ENCODE assay signal across 11 mouse cellular contexts in the genomic region with DNA sequence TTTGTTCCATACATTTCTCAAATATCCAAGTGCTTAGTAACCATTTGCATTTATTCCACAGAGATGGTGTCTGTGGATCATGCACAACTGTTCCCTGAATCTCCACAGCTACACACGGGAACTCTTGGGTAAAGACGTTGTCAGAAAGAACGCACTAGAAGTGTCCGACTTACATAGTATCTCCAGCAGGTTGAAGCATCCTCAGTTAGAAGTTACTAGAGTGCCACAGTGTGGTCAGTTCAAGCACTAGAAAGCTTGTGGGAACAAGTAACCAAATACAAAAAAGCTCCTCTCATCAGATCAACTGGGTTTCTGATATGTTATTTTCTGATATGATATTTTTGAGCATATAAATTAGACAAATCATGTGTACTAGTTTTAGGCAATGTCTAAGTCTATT.
DNase-seq lines count a peak whose midpoint lies in the region; ATAC-seq and TF ChIP-seq lines count a peak whose summit lies in the region.
"Had no signal": no experiment of that assay in that cellular context is flagged by ENCODE, and none has a peak within 500 bp of the region (broad histone marks: within the 10 kb centered on the region; RNA-seq: fewer than 3 reads in every experiment).

No protein-coding gene starts in this region.

- H3K9me3 ChIP-seq in forebrain, embryonic 14.5 days (replicated peaks; ENCODE audit: control insufficient read depth, low read length) = no peaks in the 10 kb centered on the region
- H3K9me3 ChIP-seq in forebrain, embryonic 10.5 days = no peaks in the 10 kb centered on the region; the same call in 1 of the 2 replicates
- H3K9me3 ChIP-seq in limb, embryonic 13.5 days = no peaks in the 10 kb centered on the region
- H3K9me3 ChIP-seq in limb, embryonic 10.5 days (replicated peaks) = no peaks in the 10 kb centered on the region
- no peaks in the 10 kb centered on the region for H3K9me3 ChIP-seq in midbrain, postnatal 0 days (ENCODE audit: low read length)
- H3K9me3 ChIP-seq: neural tube, embryonic 13.5 days had no signal

- H3K4me2 ChIP-seq in forebrain, embryonic 14.5 days (ENCODE audit: low read length) = no peak overlapping the region
- H3K4me2 ChIP-seq in limb, embryonic 13.5 days (replicated peaks) = no peak overlapping the region
- H3K4me2 ChIP-seq in midbrain, postnatal 0 days (ENCODE audit: low read depth, low read length, poor library complexity, severe bottlenecking) = no peak overlapping the region
- H3K4me2 ChIP-seq: neural tube, embryonic 13.5 days had no signal

- peak; percentile 74 for DNase-seq in forebrain, embryonic 14.5 days (ENCODE audit: low spot score)
- DNase-seq in forebrain, embryonic 10.5 days (ENCODE audit: extremely low spot score, low spot score) = no peak
- no peak for DNase-seq in limb, embryonic 10.5 days (ENCODE audit: low spot score)
- peak; percentile 39 for DNase-seq in brain, embryonic 18.5 days (ENCODE audit: low read depth, low spot score)
- peak; percentile 82 for DNase-seq in midbrain, postnatal 0 days (ENCODE audit: low spot score)
- DNase-seq in lung, postnatal 10 days = no peak
- no peak for DNase-seq in spleen, adult 18-20 months
- DNase-seq: kidney, postnatal 14 days had no signal

- no peak overlapping the region for H3K27ac ChIP-seq in forebrain, embryonic 14.5 days (ENCODE audit: low read depth, low read length)
- no peak overlapping the region for H3K27ac ChIP-seq in forebrain, embryonic 10.5 days
- no peak overlapping the region for H3K27ac ChIP-seq in limb, embryonic 13.5 days
- H3K27ac ChIP-seq in limb, embryonic 10.5 days = no peak overlapping the region
- H3K27ac ChIP-seq in midbrain, postnatal 0 days (ENCODE audit: low read depth, low read length) = no peak overlapping the region
- H3K27ac ChIP-seq: neural tube, embryonic 13.5 days had no signal

- peak; percentile 83 for TF ChIP-seq CTCF in midbrain, postnatal 0 days (IDR thresholded peaks at IDR 0.05)

- H3K9ac ChIP-seq in forebrain, embryonic 14.5 days (ENCODE audit: low read length) = no peak overlapping the region
- no peak overlapping the region for H3K9ac ChIP-seq in limb, embryonic 13.5 days
- no peak overlapping the region for H3K9ac ChIP-seq in midbrain, postnatal 0 days (replicated peaks; ENCODE audit: low read length, poor library complexity, severe bottlenecking)
- H3K9ac ChIP-seq: neural tube, embryonic 13.5 days had no signal

- no peaks in the 10 kb centered on the region for H3K4me1 ChIP-seq in forebrain, embryonic 14.5 days (ENCODE audit: control insufficient read depth, insufficient read depth, low read length)
- no peaks in the 10 kb centered on the region for H3K4me1 ChIP-seq in forebrain, embryonic 10.5 days
- H3K4me1 ChIP-seq in limb, embryonic 13.5 days = no peaks in the 10 kb centered on the region
- no peaks in the 10 kb centered on the region for H3K4me1 ChIP-seq in limb, embryonic 10.5 days
- H3K4me1 ChIP-seq in midbrain, postnatal 0 days (ENCODE audit: insufficient read depth, low read length) = no peaks in the 10 kb centered on the region
- H3K4me1 ChIP-seq: neural tube, embryonic 13.5 days had no signal

- H3K4me3 ChIP-seq in forebrain, embryonic 14.5 days (ENCODE audit: low read depth, low read length) = no peak overlapping the region
- H3K4me3 ChIP-seq in forebrain, embryonic 10.5 days = no peak overlapping the region
- H3K4me3 ChIP-seq in limb, embryonic 13.5 days = no peak overlapping the region
- H3K4me3 ChIP-seq in limb, embryonic 10.5 days = no peak overlapping the region
- H3K4me3 ChIP-seq in midbrain, postnatal 0 days (ENCODE audit: low read depth, low read length) = no peak overlapping the region
- H3K4me3 ChIP-seq: neural tube, embryonic 13.5 days had no signal

- no peaks in the 10 kb centered on the region for H3K27me3 ChIP-seq in forebrain, embryonic 14.5 days (replicated peaks; ENCODE audit: control insufficient read depth, insufficient read depth, low read length)
- H3K27me3 ChIP-seq in forebrain, embryonic 10.5 days (ENCODE audit: poor library complexity, severe bottlenecking) = no peaks in the 10 kb centered on the region
- no peaks in the 10 kb centered on the region for H3K27me3 ChIP-seq in limb, embryonic 13.5 days
- H3K27me3 ChIP-seq in limb, embryonic 10.5 days (ENCODE audit: low read depth, poor library complexity, severe bottlenecking) = no peaks in the 10 kb centered on the region
- H3K27me3 ChIP-seq in midbrain, postnatal 0 days (ENCODE audit: insufficient read depth, low read length) = no peaks in the 10 kb centered on the region
- H3K27me3 ChIP-seq: CH12.LX; neural tube, embryonic 13.5 days had no signal

- peak; percentile 52; the same call in 1 of the 2 replicates for ATAC-seq in forebrain, embryonic 14.5 days
- peak; percentile 66; the same call in 1 of the 2 replicates for ATAC-seq in limb, embryonic 13.5 days (ENCODE audit: low FRiP score, low read depth)
- peak; percentile 78; the same call in 1 of the 2 replicates for ATAC-seq in midbrain, postnatal 0 days (ENCODE audit: low FRiP score)

- WGBS in forebrain, embryonic 14.5 days = 69% methylated on average over 4 of the region's 4 CpGs
- WGBS in forebrain, embryonic 10.5 days = 83% methylated on average over 4 of the region's 4 CpGs
- 60% methylated on average over 4 of the region's 4 CpGs for whole genome bisulfite sequencing in limb, embryonic 13.5 days
- WGBS in limb, embryonic 10.5 days = 83% methylated on average over 4 of the region's 4 CpGs
- 37% methylated on average over 4 of the region's 4 CpGs for WGBS in midbrain, postnatal 0 days

- no peaks in the 10 kb centered on the region for H3K36me3 ChIP-seq in forebrain, embryonic 14.5 days (ENCODE audit: control insufficient read depth, insufficient read depth, low read length)
- no peaks in the 10 kb centered on the region for H3K36me3 ChIP-seq in forebrain, embryonic 10.5 days (replicated peaks)
- H3K36me3 ChIP-seq in limb, embryonic 13.5 days = no peaks in the 10 kb centered on the region
- H3K36me3 ChIP-seq in limb, embryonic 10.5 days = no peaks in the 10 kb centered on the region
- H3K36me3 ChIP-seq in midbrain, postnatal 0 days (ENCODE audit: insufficient read depth, low read length) = no peaks in the 10 kb centered on the region
- H3K36me3 ChIP-seq: neural tube, embryonic 13.5 days had no signal

Comparison
In these comparisons a context has a peak if more than half of its experiments do, and no peak if none do; other contexts are left out.
1. DNase-seq: peak in forebrain, embryonic 14.5 days (single experiment), brain, embryonic 18.5 days (single experiment) and midbrain, postnatal 0 days (single experiment); none in forebrain, embryonic 10.5 days (single experiment), limb, embryonic 10.5 days (single experiment), lung, postnatal 10 days (single experiment) and spleen, adult 18-20 months (0 of 2).
2. Peak in every context shown above with its lines, with median percentiles within 50 percentile points of each other: ATAC-seq.